Mouse (Mus musculus): ENCODE results near the gene Col6a5.

The Col6a5 gene

DNA sequence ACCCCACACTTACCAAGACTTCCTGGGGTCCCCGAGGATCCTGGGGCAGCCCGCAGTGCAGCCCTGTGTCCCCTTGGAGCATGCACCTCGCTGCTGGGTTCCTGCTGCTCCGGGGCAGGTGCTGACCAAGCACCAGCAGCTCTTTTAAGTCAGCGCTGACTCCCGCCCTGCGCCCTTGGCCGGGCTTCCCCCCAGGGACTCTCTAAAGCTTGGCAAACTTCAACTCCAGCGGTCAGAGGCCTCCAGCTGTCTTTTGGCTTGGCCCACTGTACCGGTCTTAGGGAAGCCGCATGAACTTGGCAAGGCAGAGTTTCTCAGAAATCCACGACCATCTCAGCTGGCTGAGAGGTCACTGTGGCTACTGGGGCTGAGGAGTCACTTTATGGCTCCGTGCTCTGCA is at the start of gene Col6a5:
TSS of gene Col6a5 (minus strand) at position 111 of the 400 bp plus-strand sequence.
- DNase-seq (ENCODE audit: low read depth) = no peak

DNA sequence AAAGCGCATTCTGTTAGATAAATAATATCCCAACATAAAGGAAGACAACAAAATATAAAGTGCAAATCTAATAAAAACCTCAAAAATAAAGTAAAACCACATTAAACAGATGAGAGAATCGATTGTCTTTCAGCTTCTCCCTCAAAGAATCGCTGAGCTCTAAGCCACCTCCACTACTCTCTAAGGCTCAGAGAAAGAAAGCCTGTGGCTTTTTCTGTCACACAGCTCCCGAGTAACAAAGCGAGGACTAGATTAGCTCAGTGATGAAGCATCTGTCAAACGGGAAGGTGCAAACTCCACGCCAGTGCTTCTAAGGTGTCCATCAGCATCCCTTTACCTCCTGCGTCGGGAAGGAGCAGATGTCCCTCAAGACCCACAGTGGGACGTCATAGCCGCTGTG is 37.5 kb upstream of the Col6a5 start:
- DNase-seq (ENCODE audit: low read depth) = no peak

DNA sequence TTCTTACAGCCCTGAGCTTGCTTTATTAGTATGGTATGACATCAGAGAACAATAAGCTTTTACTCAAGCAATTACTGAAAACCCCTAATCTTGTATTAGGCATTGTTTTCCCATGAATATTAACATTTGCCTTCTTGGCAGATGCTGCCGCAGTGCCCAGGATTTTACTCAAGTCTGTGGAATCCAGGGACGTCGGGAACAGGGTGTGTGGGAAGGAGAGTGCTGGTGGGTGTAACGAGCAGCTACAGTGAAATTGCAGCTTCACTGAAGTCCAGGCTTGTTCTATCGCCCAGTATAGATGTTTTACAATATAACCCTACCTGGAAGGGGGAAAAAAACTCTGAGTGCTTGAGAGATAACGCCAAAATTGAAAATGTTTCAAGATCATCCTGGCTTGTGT is 32.0 kb upstream of the Col6a5 start:
- no peak for DNase-seq (ENCODE audit: low read depth)

DNA sequence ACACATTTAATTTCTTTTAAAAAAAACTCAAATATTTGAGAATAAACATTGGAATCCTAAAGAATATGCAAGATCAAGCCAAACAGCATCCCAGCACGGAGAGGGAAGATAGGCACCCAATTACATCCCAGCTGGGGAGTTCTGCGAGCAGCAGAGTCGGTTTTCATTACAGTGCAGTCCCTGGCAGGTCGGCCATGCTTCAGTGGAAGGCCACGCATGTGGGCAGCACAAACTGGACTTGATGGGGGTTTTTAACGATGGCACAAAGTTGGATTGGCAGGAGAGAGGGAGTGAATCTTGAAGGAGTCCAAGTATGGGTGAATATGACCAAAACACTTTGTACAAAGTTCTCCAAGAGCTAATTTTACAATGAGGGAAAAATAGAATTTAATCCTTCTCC is 29.7 kb upstream of the Col6a5 start:
- DNase-seq (ENCODE audit: low read depth) = no peak

DNA sequence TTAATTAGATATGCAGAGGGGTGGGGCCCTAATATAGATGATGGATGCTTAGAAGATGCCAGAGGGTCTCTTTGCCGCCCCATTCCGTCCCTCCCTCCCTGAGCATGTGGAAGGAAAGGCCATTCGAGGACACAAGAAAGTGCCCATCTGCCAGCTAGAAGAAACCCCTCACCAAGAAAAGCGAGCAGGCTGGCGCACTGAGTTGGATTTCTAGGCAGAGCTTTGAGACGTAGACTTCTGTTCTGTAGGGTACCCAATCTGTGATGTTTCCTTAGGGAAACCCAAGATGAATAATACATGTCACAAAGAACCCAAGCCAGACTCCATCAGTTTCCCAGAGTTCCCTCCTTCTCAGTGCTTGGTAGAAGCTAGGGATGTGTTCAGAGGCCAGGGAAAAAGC is 29.0 kb upstream of the Col6a5 start:
- DNase-seq (ENCODE audit: low read depth) = no peak

DNA sequence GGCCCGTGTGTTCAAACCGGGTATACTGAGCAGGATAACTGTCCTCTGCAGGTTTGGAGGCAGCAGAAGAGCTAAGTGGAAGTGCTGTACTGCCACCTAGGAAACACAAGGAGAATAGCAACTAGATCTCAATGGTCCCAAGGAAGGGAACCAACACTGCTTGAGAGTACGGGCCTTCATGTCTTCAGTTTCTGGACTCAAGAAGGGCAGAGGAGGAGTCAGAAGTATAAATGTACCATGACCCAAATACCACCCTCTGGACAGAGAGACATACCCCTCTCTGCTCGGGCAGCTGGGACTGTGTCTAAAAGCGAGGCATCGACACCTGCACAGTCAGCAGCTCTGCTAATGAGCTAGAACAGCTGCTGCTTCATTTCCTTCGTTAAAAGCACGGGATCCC is 27.7 kb upstream of the Col6a5 start:
- DNase-seq (ENCODE audit: low read depth) = peak; percentile 19

DNA sequence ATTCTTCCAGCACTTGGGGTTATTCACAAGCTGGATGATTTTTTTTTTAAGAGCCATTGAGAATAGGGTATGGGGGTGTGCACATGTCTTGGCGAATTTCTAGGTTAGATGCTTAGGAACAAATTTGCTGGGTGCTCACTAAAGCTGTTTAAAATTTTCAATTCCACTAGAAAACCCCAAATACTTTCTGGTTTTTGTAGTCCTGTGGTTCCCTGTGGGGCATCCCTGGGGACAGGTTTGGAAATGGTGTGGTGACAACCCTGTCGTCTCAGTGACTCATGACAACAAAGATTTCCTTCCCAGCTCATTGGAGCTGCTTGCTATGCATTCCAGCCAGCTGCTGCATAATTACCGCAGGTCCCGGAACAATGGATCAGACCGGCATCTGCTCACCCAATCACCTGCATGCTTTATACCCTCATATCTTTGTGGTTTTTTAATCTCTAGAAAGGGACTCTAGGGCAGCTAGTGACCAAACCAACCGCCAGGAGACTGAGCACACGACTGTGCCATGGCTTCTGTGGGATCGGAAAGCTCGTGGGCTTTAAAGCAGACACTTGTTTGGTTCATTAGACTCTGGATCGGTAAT is 24.6 kb upstream of the Col6a5 start:
- no peak for DNase-seq (ENCODE audit: low read depth)

DNA sequence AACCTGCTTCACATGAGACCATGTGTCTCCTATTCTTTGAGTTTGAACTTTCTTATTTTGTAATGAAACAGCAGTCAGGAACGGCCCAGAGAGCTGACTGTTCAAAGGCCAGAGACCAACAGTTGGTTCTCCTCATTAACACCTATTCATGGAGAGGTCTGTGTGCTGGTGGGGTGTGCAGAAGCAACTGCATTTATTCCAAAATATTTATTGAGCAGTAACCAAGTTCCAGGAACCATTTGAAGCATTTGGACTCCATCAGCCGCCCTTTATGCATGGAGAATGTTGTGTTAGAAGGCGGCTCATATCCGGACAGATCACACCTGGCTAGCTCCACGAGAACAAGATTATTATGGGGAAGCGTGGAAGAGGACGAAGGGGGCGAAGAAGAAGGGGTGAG is 18.0 kb upstream of the Col6a5 start:
- no peak for DNase-seq (ENCODE audit: low read depth)

DNA sequence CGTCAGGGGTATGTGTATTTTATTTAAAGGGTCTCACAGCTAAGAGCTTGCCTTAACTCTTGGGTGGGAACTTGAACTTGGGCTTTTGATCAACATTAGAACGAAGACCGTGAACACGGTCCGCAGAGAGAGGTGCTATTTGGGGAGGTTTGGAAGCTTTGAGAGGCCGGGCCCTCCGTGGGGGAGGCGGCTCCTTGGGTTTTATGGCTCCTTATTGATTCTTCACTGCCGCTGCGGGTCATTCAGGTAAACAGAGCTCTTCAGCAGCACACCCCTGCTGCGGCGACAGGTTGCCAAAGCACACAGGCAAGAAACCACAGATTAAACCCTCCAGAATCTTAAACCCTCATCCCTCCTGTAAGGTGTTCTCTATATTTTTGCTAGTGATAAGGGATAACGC is 16.4 kb upstream of the Col6a5 start:
- no peak for DNase-seq (ENCODE audit: low read depth)

DNA sequence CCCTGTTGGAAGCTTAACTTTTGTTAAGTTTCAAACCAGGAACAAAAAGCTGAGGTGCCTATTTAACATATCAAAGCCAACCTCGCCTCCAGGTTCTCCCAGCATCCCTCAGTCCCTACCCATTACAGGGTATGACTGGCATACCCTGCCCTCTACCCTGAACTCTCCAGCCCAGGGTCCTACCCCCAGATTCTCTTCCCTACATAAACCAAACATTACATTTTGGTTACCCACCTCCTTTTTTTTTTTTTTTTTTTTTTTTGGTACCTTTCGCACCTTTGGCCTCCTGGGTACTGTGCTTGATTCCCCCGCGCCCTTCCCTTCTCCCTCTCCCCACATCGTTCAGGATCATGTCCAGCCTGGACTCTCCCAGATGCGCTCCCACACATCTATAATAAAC is 15.9 kb upstream of the Col6a5 start:
- DNase-seq (ENCODE audit: low read depth) = no peak

DNA sequence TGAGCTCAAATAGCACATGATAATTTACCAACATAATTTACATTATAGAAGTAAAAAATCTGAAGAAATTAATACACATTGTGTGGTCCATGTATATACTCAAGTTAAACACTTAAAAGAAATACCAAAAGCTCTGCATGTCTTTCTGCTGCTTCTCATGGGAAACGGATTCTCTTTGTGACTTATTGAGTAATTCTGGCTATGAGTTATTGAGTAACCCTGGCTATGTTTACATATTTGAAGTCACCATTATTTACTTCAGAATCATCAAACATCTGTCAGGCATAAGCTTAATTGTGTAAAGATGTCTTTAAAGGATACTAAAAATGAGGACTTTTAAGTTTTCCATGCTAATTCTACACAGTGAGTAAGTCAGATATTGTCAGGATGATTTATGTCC is 13.3 kb upstream of the Col6a5 start:
- no peak for DNase-seq (ENCODE audit: low read depth)

DNA sequence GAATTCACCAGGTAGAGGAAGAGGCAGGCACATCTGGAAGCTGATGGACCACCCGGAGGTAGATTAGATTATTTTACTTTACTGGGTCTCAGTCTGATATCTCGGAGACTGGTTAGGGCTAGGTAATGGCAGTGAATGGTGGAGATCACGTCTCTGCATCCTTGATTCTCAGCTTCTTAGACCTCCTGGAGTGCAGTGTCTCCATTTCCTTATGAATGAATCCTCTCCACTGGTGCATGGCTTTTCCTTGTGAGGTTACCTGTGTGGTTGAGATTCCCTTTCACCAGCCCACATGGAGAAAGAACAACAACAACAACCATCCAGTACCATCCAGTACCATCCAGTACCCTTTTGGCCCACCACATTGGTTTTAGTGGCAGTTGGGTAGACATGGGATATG is 11.6 kb upstream of the Col6a5 start:
- DNase-seq (ENCODE audit: low read depth) = no peak

DNA sequence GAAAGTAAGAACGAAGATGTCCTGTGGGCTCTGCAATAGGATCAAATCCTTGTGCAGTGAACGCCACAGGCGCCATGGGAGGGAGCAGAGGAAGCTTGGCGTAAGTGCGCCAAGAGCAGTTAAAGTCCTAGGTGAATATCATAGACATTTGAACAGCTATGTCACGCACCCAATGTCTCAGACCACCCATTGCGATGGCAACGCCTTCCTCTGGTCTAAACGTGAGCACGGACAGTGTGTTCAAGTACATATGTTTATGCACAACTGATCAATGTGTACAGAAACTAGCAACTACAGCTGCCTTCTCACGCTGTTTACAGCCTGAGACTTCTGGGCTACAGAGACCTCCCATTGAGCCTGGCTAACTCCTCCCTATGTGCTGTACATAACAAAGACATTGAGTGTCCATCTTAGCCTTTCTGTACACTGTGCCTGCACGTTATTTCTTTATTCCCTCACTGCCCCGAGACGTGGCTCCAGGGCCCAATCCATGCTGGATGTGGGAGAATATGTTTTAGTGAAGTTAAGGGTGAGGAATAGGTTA is 11.0 kb upstream of the Col6a5 start:
- no peak for DNase-seq (ENCODE audit: low read depth)

DNA sequence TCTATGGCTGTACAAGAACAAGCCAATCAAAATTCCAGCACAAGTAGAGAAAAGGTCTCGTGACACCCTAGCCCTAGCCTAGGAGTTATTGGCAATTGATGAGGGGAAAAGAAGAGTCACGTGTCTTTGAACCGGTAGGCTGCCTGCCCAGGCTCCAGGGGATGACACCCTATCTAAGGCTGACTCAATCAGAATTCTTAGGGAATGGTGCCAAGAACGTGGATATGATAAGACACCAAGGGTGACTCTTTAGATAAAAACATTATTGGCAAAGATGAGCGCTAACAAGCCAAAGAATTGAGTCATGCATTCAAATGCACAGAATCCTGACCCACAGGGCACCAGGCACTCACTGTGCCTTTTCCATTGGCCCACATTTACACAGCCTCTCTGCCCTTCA is 10.5 kb upstream of the Col6a5 start:
- DNase-seq (ENCODE audit: low read depth) = no peak

DNA sequence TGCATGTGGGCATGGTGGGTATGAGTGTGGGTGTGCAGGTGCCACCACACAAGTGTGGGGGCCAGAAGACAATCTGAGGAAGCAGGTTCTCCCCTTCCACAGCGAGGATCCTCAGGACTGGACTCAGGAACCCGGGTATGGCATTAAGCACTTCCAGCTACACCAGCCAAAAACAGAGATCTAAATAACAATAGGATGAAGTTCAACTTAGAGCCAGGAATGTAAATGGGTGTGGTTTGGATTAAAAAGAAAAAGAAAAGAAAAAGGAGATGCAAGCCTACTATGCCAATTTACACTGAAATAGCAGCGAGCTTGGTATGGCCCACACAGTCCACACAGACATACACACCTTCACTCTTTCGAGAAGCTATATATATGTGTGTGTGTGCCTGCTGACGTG is 7.5 kb upstream of the Col6a5 start:
- no peak for DNase-seq (ENCODE audit: low read depth)

DNA sequence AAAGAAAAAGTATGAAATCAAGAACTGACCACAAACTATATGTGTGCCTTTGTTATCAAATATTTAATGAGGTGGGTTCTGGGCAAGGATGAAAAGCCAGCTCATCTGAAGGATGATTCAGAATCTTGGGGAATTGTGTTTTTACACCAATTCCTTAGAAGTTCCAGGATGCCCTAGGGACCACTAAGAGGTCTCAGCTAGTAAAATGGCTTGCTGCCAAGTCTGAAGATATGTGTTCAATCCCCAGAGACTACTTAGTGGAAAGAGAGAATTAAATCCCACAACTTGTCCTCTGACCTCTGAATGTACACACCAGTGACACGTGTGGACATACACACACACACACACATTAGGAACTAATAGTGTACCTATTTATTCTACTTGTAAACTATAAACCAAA is 1.3 kb downstream of the Col6a5 start:
- no peak for DNase-seq (ENCODE audit: low read depth)

DNA sequence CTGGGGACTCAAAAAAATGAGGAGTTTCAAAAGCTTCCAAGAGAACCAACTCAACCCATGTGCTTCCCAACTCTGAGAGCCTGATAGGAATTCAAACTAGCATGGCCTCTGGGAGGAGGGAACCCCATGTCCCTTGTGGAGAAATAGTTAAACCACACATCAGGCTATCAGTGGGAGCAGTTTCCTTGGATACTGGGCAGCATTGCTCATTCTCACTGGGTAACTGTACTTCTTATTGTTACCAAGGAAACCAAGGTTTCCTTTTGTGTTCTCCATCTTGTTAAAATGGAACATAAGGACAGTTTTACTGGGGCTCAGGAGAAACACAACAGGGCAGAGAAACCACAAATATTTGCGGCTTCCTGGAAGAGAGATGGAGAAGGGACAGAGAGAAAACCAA is 10.7 kb downstream of the Col6a5 start:
- DNase-seq (ENCODE audit: low read depth) = no peak

DNA sequence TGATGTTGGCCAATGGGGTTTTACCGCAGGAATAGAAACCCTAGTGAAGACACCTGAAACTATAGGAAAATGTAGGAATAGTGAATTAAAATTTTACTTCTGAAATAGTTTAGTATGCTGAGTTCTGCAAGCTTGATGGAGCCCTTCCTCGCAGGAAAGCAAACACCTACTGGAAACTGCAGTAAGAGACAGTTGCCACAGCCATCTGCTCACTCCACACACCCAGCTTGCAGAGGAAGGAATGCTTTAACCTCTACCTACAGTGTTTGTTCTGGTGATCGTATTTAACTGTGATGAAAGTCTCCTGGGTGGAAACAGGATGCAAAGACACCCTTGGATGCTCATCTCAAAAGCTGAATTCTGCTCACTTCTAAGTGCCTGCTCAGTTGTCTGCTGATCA is 12.9 kb downstream of the Col6a5 start:
- no peak for DNase-seq (ENCODE audit: low read depth)

DNA sequence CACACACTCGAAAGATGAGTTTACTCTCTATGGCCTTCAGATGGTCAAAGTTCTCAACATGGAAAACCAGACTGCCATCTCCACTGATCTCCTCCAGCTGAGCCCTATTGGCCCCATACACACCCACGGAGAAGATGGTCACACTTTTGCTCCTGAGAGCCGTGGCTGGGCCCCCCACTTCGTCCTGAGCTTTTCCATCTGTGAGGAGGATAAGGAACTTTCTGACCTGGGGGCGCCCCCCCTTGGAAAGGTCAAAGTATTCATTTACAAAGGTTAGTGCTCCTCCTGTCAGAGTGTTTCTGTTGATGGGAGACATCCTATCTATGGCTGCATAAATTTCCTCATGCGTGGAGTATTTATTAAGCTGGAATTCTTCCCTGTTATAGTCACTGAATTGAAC is 26.6 kb downstream of the Col6a5 start:
- DNase-seq (ENCODE audit: low read depth) = no peak

DNA sequence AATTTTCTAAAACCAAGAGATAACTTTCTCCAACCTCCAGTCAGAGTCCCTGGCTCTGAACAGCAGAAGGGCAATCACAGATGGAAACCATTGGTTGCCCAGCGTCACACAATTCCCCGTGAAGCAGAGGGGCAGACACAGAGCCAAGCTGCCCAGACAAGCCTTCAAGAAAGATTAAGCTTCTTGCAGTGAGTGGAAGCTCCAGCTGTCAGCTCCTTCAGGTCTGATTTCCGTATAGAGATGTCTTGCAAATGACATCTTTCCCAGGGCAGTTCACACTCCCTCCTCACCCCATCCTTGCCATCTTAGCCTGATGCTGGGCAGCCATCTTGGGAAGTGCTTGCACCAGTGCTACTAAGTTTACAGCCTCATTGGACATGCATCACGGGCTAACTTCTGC is 31.2 kb downstream of the Col6a5 start:
- no peak for DNase-seq (ENCODE audit: low read depth)

DNA sequence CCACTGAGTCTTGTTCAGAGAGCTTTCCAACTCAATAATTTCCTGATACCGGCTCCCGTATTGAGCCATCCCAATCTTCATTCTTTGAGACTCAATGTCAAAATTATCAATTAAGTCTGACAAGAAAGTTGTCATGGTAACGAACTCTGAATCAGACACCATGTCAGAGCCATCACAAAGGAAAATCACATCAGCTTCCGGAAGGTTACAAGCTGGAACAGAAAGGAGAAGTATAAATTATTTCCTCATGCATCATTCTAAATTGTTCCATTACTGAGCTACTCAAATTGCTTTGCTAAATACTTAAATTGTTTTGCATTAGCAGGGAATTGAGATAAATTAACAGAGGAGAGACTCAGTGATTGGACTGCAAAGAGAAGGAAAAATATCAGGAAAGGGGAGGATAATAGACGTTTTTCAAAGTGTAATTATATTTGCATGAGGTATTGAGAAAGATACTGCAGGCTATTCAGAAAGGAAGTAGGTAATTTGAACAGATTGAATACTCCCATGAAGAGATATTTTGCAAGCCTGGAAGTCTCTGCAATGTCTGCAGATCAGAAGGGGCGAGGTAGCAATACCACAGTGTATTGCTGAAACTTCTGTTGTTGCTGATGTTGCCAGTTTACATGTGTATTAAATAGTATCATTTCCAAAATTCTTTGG is 31.9 kb downstream of the Col6a5 start:
- DNase-seq (ENCODE audit: low read depth) = no peak

DNA sequence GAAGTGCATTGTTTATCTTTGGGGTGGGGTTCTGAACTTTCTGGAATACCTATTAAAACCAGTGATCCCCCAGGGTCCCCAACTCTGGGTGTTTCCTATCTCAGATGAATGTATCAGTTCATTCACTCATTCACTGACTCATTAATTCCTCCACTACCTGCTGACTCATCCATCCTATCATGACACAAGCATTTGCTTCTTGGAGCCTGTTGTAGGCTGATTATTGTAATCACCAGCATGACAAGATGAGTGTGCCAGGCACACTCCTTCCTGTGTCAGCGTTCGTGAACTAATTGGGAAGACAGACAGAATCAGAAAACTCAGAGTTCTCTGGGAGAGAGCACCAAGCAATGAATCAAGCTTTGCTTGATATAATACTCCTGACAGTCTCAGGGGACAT is 36.8 kb downstream of the Col6a5 start:
- no peak for DNase-seq (ENCODE audit: low read depth)

DNA sequence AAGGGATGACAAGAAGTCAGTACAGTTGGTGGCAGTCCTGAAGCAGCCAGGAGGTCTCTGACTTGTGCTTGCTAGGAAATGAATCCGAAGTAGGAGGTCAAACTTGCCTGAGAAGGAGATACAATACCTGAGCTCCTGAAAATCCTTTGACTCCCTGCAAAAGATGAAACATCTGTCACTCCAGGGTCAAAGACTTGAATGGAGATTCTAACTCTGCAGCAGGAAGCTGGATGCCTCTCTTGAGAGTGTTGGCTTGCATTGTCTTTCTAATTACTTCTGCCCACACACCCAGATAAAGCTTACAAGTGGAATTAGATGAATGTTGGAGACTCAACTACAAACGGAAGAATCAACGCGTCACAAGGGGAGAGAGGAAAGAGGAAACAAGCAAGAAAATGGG is 45.3 kb downstream of the Col6a5 start:
- no peak for DNase-seq (ENCODE audit: low read depth)

DNA sequence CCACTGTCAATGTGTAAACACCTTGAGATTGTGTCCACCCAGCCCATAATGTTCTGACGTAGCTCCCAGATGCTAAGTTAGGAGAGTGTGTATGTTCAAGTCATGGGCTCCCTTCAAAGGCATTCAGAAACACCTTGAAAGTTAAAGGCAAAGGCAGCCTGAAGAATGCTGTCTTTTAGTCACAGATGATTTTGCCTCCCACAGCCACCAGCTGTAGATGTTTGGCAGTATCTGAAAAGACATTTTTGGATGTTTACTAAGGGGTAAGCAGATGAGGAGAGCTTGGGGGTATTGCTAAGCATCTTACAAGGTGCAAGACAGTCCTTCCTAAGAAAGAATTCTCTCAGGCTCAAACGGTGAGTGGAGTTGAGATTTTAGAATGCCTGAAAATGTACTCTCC is 50.3 kb downstream of the Col6a5 start:
- DNase-seq (ENCODE audit: low read depth) = no peak
